8 mouse cellular contexts compared by ENCODE assay signal in the genomic region with DNA sequence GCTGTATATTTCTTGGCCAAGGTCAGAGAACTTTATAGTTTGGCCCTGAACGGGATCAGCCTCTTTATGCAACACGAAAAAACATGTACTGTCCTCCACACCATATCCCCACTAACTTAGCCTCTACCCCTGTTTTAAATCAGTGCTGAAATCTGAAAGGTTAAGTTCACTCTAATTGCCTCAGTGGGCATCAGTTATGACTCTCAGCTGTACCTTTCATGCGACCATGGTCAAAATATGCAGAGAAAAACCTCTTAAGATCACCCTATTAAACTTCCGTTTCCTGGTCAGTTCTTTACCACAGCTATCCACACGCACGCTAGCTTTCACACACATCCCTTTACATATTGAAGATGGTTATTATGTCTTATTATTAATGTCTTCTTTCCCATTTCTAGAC. TPM values are rescaled to one million over a fixed set of nuclear protein-coding genes. Genes with fewer than 3 reads are reported as not detected.
DNase-seq lines count a peak whose midpoint lies in the region; ATAC-seq lines count a peak whose summit lies in the region.

No protein-coding gene starts in this region.

- no peaks in the 10 kb centered on the region for H3K9me3 ChIP-seq in heart, embryonic 13.5 days
- H3K9me3 ChIP-seq in embryonic facial prominence, embryonic 14.5 days (ENCODE audit: control insufficient read depth, low read length) = no peaks in the 10 kb centered on the region
- H3K9me3 ChIP-seq in intestine, embryonic 15.5 days = no peaks in the 10 kb centered on the region
- H3K9me3 ChIP-seq in midbrain, embryonic 16.5 days (replicated peaks; ENCODE audit: control insufficient read depth, low read length, poor library complexity, severe bottlenecking) = no peaks in the 10 kb centered on the region

- 61% methylated on average over 6 of the region's 6 CpGs for WGBS in heart, embryonic 13.5 days
- WGBS in embryonic facial prominence, embryonic 14.5 days = 61% methylated on average over 6 of the region's 6 CpGs
- 62% methylated on average over 6 of the region's 6 CpGs for WGBS in intestine, embryonic 15.5 days
- 63% methylated on average over 6 of the region's 6 CpGs for WGBS in midbrain, embryonic 16.5 days

- no peak for ATAC-seq in heart, embryonic 13.5 days (ENCODE audit: extremely low read depth, insufficient number of reproducible peaks, low FRiP score, low TSS enrichment)
- ATAC-seq in embryonic facial prominence, embryonic 14.5 days (ENCODE audit: low read depth) = no peak
- 0 out of 2 replicates have a peak, but pooled peaks have one; percentile 5 for ATAC-seq in intestine, embryonic 15.5 days
- no peak for ATAC-seq in midbrain, embryonic 16.5 days

- H3K36me3 ChIP-seq in heart, embryonic 13.5 days = peaks cover 20% of the 10 kb centered on the region
- H3K36me3 ChIP-seq in embryonic facial prominence, embryonic 14.5 days (ENCODE audit: control insufficient read depth, insufficient read depth, low read length) = peaks cover 9% of the 10 kb centered on the region; the same call in 1 of the 2 replicates
- 0 out of 2 replicates have a peak, but pooled peaks cover 8% of the 10 kb centered on the region for H3K36me3 ChIP-seq in intestine, embryonic 15.5 days
- peaks cover 9% of the 10 kb centered on the region; the same call in 1 of the 2 replicates for H3K36me3 ChIP-seq in midbrain, embryonic 16.5 days (ENCODE audit: control insufficient read depth, insufficient read depth, low read length)

- peak overlapping the region; percentile 94; the same call in 1 of the 2 replicates for H3K9ac ChIP-seq in heart, embryonic 13.5 days
- peak overlapping the region; percentile 91; the same call in 1 of the 2 replicates for H3K9ac ChIP-seq in embryonic facial prominence, embryonic 14.5 days (ENCODE audit: low read depth, low read length)
- H3K9ac ChIP-seq in intestine, embryonic 15.5 days = 0 out of 2 replicates have a peak overlapping the region, but pooled peaks have one; percentile 98
- no peak overlapping the region for H3K9ac ChIP-seq in midbrain, embryonic 16.5 days (ENCODE audit: low read depth, low read length)

- H3K4me1 ChIP-seq in heart, embryonic 13.5 days = peaks cover 17% of the 10 kb centered on the region
- no peaks in the 10 kb centered on the region; the same call in 1 of the 2 replicates for H3K4me1 ChIP-seq in embryonic facial prominence, embryonic 14.5 days (ENCODE audit: control insufficient read depth, insufficient read depth, low read length)
- H3K4me1 ChIP-seq in intestine, embryonic 15.5 days (replicated peaks) = 0 out of 2 replicates have a peak, but pooled peaks cover 5% of the 10 kb centered on the region
- peaks cover 18% of the 10 kb centered on the region for H3K4me1 ChIP-seq in midbrain, embryonic 16.5 days (ENCODE audit: control insufficient read depth, insufficient read depth, low read length)

- H3K27ac ChIP-seq in heart, embryonic 13.5 days (replicated peaks) = 0 out of 2 replicates have a peak overlapping the region, but pooled peaks have one; percentile 84
- H3K27ac ChIP-seq in embryonic facial prominence, embryonic 14.5 days (replicated peaks; ENCODE audit: low read depth, low read length) = no peak overlapping the region
- no peak overlapping the region for H3K27ac ChIP-seq in intestine, embryonic 15.5 days
- H3K27ac ChIP-seq in midbrain, embryonic 16.5 days (ENCODE audit: low read length) = no peak overlapping the region; the same call in 1 of the 2 replicates

- DNase-seq in heart, adult 8-10 months (ENCODE audit: low spot score) = no peak
- DNase-seq in embryonic facial prominence, embryonic 14.5 days (ENCODE audit: low spot score) = no peak
- DNase-seq in ovary, postnatal 14 days (ENCODE audit: low spot score) = no peak
- no peak for DNase-seq in testis, postnatal 14 days (ENCODE audit: low spot score)
- DNase-seq in testis, postnatal 10 days (ENCODE audit: low spot score) = no peak

- H3K4me3 ChIP-seq in heart, embryonic 13.5 days = peak overlapping the region; percentile 86
- H3K4me3 ChIP-seq in embryonic facial prominence, embryonic 14.5 days (ENCODE audit: low read depth, low read length) = peak overlapping the region; percentile 97
- H3K4me3 ChIP-seq in intestine, embryonic 15.5 days (replicated peaks) = peak overlapping the region; percentile 99; the same call in 1 of the 2 replicates
- H3K4me3 ChIP-seq in midbrain, embryonic 16.5 days (ENCODE audit: low read depth, low read length) = peak overlapping the region; percentile 97

- peak overlapping the region; percentile 95 for H3K4me2 ChIP-seq in heart, embryonic 13.5 days
- H3K4me2 ChIP-seq in embryonic facial prominence, embryonic 14.5 days (ENCODE audit: low read depth, low read length) = peak overlapping the region; percentile 99
- peak overlapping the region; percentile 92 for H3K4me2 ChIP-seq in intestine, embryonic 15.5 days (replicated peaks)
- H3K4me2 ChIP-seq in midbrain, embryonic 16.5 days (ENCODE audit: low read length) = peak overlapping the region; percentile 96

- H3K27me3 ChIP-seq in heart, embryonic 13.5 days (replicated peaks) = peaks cover 13% of the 10 kb centered on the region; the same call in 1 of the 2 replicates
- no peaks in the 10 kb centered on the region for H3K27me3 ChIP-seq in embryonic facial prominence, embryonic 14.5 days (replicated peaks; ENCODE audit: control insufficient read depth, insufficient read depth, low read length)
- H3K27me3 ChIP-seq in intestine, embryonic 15.5 days (replicated peaks) = no peaks in the 10 kb centered on the region
- H3K27me3 ChIP-seq in midbrain, embryonic 16.5 days (ENCODE audit: control insufficient read depth, insufficient read depth, low read depth, low read length) = no peaks in the 10 kb centered on the region

RNA-seq across cellular contexts. Expression of a gene that starts 6.9 kb away (rescaled TPM):
- polyA plus RNA-seq in heart, embryonic 13.5 days (2015; fragmentation: Nextera tagmentation; extraction: Ambion mirVana) = 0.32 TPM in 1 of 2 replicates, not detected in the other
- under 1 TPM; 0.46 to 0.97 (median 0.65) TPM for total RNA-seq in heart, adult 8-10 months (2022)
- 0.47 TPM in 1 of 2 replicates, not detected in the other for polyA plus RNA-seq in embryonic facial prominence, embryonic 14.5 days (2014; fragmentation: Nextera tagmentation; extraction: Ambion mirVana)
- polyA plus RNA-seq in intestine, embryonic 15.5 days (2015; fragmentation: Nextera tagmentation; extraction: Ambion mirVana) = 7.1 and 7.3 TPM in 2 replicates
- 0.30 TPM in 1 of 2 replicates, not detected in the other for polyA plus RNA-seq in midbrain, embryonic 16.5 days (2015; fragmentation: Nextera tagmentation; extraction: Ambion mirVana)

RNA-seq across cellular contexts. Expression of a gene that starts 18.8 kb away (rescaled TPM):
- polyA plus RNA-seq in heart, embryonic 13.5 days (2015; fragmentation: Nextera tagmentation; extraction: Ambion mirVana) = 19.3 and 21.9 TPM in 2 replicates
- 1 to 10 TPM; 2.4 to 3.9 (median 2.6) TPM for total RNA-seq in heart, adult 8-10 months (2022)
- polyA plus RNA-seq in embryonic facial prominence, embryonic 14.5 days (2014; fragmentation: Nextera tagmentation; extraction: Ambion mirVana) = 97.0 and 127 TPM in 2 replicates
- polyA plus RNA-seq in intestine, embryonic 15.5 days (2015; fragmentation: Nextera tagmentation; extraction: Ambion mirVana) = 18.9 and 23.9 TPM in 2 replicates
- polyA plus RNA-seq in midbrain, embryonic 16.5 days (2015; fragmentation: Nextera tagmentation; extraction: Ambion mirVana) = 45.2 and 56.3 TPM in 2 replicates
